Mouse (Mus musculus) forebrain, embryonic 12.5 days (tissue): ENCODE measurements at regions not wholly inside any gene's neighbourhood (a gene's known extent, or its start where the extent isn't known, plus 50 kb on each side); places are given as distances from the start of the nearest gene placed in this dataset.

Source experiments
- ATAC-seq: fragments of 200-750 bp; cut with Nextera tagmentation; 2 replicates; pipeline ENCODE4 v1.8.0; 2017; ENCODE audit warnings: moderate TSS enrichment; ENCODE audit not compliant: low FRiP score
- H3K27ac ChIP-seq: fragments of 300-500 bp; sonication (generic); 2 replicates; pipeline ENCODE4 v1.5.1; 2016; ENCODE audit warnings: mild to moderate bottlenecking
- H3K27me3 ChIP-seq: fragments of 300-500 bp; sonication (generic); 2 replicates; pipeline ENCODE4 v1.6.1; 2016; ENCODE audit warnings: mild to moderate bottlenecking
- H3K36me3 ChIP-seq: fragments of 300-500 bp; sonication (generic); replicated peaks from 2 replicates; pipeline ENCODE4 v1.6.1; 2016; ENCODE audit warnings: mild to moderate bottlenecking
- H3K4me1 ChIP-seq: fragments of 300-500 bp; sonication (generic); 2 replicates; pipeline ENCODE4 v1.6.1; 2016
- H3K4me2 ChIP-seq: fragments of 300-500 bp; sonication (generic); 2 replicates; pipeline ENCODE4 v1.6.1; 2016; ENCODE audit warnings: mild to moderate bottlenecking, moderate library complexity
- H3K4me3 ChIP-seq: fragments of 300-500 bp; sonication (generic); replicated peaks from 2 replicates; pipeline ENCODE4 v1.5.1; 2016; ENCODE audit warnings: mild to moderate bottlenecking
- H3K9ac ChIP-seq: fragments of 300-500 bp; sonication (generic); 2 replicates; pipeline ENCODE4 v1.6.1; 2016; ENCODE audit warnings: mild to moderate bottlenecking
- H3K9me3 ChIP-seq: fragments of 300-500 bp; sonication (generic); 2 replicates; pipeline ENCODE4 v1.6.1; 2016
- WGBS: fragments of 180-500 bp; shearing (Covaris S2); methylation state at CpG from one replicate; pipeline ENCODE4 v1.1.7; 2016; 5-methylcytosine and 5-hydroxymethylcytosine counted together

GRCm38 (mm10) chr5:46657065-46657464 lies 799.6 kb upstream of the Lcorl start:
- no peak overlapping the region for H3K27ac ChIP-seq
- no peak overlapping the region for H3K4me3 ChIP-seq
- no peaks in the 10 kb centered on the region for H3K36me3 ChIP-seq
- no peaks in the 10 kb centered on the region for H3K9me3 ChIP-seq
- H3K4me2 ChIP-seq, result no peak overlapping the region
- no peak overlapping the region for H3K9ac ChIP-seq
- H3K4me1 ChIP-seq, result no peaks in the 10 kb centered on the region
- no peak for ATAC-seq
- H3K27me3 ChIP-seq, result no peaks in the 10 kb centered on the region

- whole genome bisulfite sequencing, result 93% methylated on average over 1 of the region's 1 CpGs
- Histone ChIP-seq H3K9me3 (no peaks in the 10 kb centered on the region), H3K4me2 (no peak overlapping the region), H3K36me3 (no peaks in the 10 kb centered on the region), H3K27me3 (no peaks in the 10 kb centered on the region), H3K4me1 (no peaks in the 10 kb centered on the region), H3K27ac (no peak overlapping the region), H3K4me3 (no peak overlapping the region), H3K9ac (no peak overlapping the region)
- no peak for ATAC-seq
Observed at GRCm38 (mm10) chr5:46654189-46654588, 796.8 kb upstream of the Lcorl start.

GRCm38 (mm10) chr5:46643009-46643408 lies 785.6 kb upstream of the Lcorl start:
- Histone ChIP-seq H3K9ac (no peak overlapping the region), H3K4me3 (no peak overlapping the region), H3K4me2 (no peak overlapping the region), H3K9me3 (no peaks in the 10 kb centered on the region), H3K4me1 (no peaks in the 10 kb centered on the region), H3K36me3 (no peaks in the 10 kb centered on the region), H3K27ac (no peak overlapping the region), H3K27me3 (no peaks in the 10 kb centered on the region)
- WGBS, result 78% methylated on average over 2 of the region's 2 CpGs
- ATAC-seq, result no peak

- no peak for ATAC-seq
- H3K27ac ChIP-seq, result no peak overlapping the region
- H3K4me1 ChIP-seq, result no peaks in the 10 kb centered on the region
- H3K9ac ChIP-seq, result no peak overlapping the region
- H3K9me3 ChIP-seq, result no peaks in the 10 kb centered on the region
- no peak overlapping the region for H3K4me3 ChIP-seq
- no peaks in the 10 kb centered on the region for H3K27me3 ChIP-seq
- H3K36me3 ChIP-seq, result no peaks in the 10 kb centered on the region
- H3K4me2 ChIP-seq, result no peak overlapping the region
Observed at GRCm38 (mm10) chr5:46635116-46635668, 777.8 kb upstream of the Lcorl start.
